Mouse (Mus musculus) lung, postnatal 36 days (tissue): ENCODE measurements around the gene Rara.

Source experiments
- DNase-seq: peaks from one replicate; pipeline ENCODE4 v3.0.0; 2022; ENCODE audit warnings: mixed read lengths

Rara gene

GRCm38 (mm10) chr11:99010124-99010523, 82.5 kb downstream of the Rara start:
- DNase-seq, result no peak

GRCm38 (mm10) chr11:99010706-99011105, 83.1 kb downstream of the Rara start:
- no peak for DNase-seq

- no peak for DNase-seq
Measured at GRCm38 (mm10) chr11:99013856-99014255, 86.2 kb downstream of the Rara start.

GRCm38 (mm10) chr11:99019844-99020243, 92.2 kb downstream of the Rara start:
- DNase-seq, result no peak

- no peak for DNase-seq
Measured at GRCm38 (mm10) chr11:99022384-99022933, 94.8 kb downstream of the Rara start.

GRCm38 (mm10) chr11:99023094-99023493, 95.5 kb downstream of the Rara start:
- no peak for DNase-seq

GRCm38 (mm10) chr11:99023500-99024467, 96.2 kb downstream of the Rara start, which contains the start of gene Top2a:
Top2a (minus strand) TSS chr11:99024189.
- peak; percentile 98 for DNase-seq
